Mouse (Mus musculus): Measurements from ENCODE around the gene Cptp.

Gene Cptp

GRCm38 (mm10) chr4:155841003-155841454, 28.2 kb downstream of the Cptp start:
- DNase-seq (ENCODE audit: low read depth), result peak; percentile 73

- no peak for DNase-seq (ENCODE audit: low read depth)
Observed at GRCm38 (mm10) chr4:155840076-155841002, 28.9 kb downstream of the Cptp start.

- DNase-seq (ENCODE audit: low read depth), result no peak
Observed at GRCm38 (mm10) chr4:155839483-155839910, 29.7 kb downstream of the Cptp start, which contains the start of gene Mxra8. Mxra8 (plus strand) TSS chr4:155839680.

GRCm38 (mm10) chr4:155838187-155839153, 30.8 kb downstream of the Cptp start:
- DNase-seq (ENCODE audit: low read depth), result no peak

- no peak for DNase-seq (ENCODE audit: low read depth)
Observed at GRCm38 (mm10) chr4:155837404-155838010, 31.7 kb downstream of the Cptp start.

GRCm38 (mm10) chr4:155833836-155834235, 35.4 kb downstream of the Cptp start:
- DNase-seq (ENCODE audit: low read depth), result peak; percentile 68

- no peak for DNase-seq (ENCODE audit: low read depth)
Observed at GRCm38 (mm10) chr4:155833234-155833633, 36.0 kb downstream of the Cptp start.

GRCm38 (mm10) chr4:155832321-155832720, 36.9 kb downstream of the Cptp start:
- DNase-seq (ENCODE audit: low read depth), result no peak

GRCm38 (mm10) chr4:155831831-155832230, 37.4 kb downstream of the Cptp start:
- no peak for DNase-seq (ENCODE audit: low read depth)

- DNase-seq (ENCODE audit: low read depth), result peak; percentile 95
Observed at GRCm38 (mm10) chr4:155831205-155831766, 38.0 kb downstream of the Cptp start, which contains the start of gene Aurkaip1. Aurkaip1 (plus strand) TSS chr4:155831272.

- DNase-seq (ENCODE audit: low read depth), result no peak
Observed at GRCm38 (mm10) chr4:155830596-155830995, 38.6 kb downstream of the Cptp start.

GRCm38 (mm10) chr4:155829866-155830265, 39.4 kb downstream of the Cptp start:
- no peak for DNase-seq (ENCODE audit: low read depth)

- no peak for DNase-seq (ENCODE audit: low read depth)
Observed at GRCm38 (mm10) chr4:155823443-155823842, 45.8 kb downstream of the Cptp start.

GRCm38 (mm10) chr4:155821025-155821424, 48.2 kb downstream of the Cptp start:
- DNase-seq (ENCODE audit: low read depth), result no peak

- DNase-seq (ENCODE audit: low read depth), result no peak
Observed at GRCm38 (mm10) chr4:155817533-155817932, 51.7 kb downstream of the Cptp start.

Measured in c-Kit-positive CD71-positive TER-119-negative erythroid progenitor cells, embryonic 14.5 days (primary cell).